Mouse (Mus musculus): ENCODE results near the gene Tfcp2l1.
"Not testable (repeated sequence)": the region's sequence is repeated elsewhere in the genome, so short reads cannot be mapped to it uniquely, and the experiment has no call there.

The Tfcp2l1 gene

DNA sequence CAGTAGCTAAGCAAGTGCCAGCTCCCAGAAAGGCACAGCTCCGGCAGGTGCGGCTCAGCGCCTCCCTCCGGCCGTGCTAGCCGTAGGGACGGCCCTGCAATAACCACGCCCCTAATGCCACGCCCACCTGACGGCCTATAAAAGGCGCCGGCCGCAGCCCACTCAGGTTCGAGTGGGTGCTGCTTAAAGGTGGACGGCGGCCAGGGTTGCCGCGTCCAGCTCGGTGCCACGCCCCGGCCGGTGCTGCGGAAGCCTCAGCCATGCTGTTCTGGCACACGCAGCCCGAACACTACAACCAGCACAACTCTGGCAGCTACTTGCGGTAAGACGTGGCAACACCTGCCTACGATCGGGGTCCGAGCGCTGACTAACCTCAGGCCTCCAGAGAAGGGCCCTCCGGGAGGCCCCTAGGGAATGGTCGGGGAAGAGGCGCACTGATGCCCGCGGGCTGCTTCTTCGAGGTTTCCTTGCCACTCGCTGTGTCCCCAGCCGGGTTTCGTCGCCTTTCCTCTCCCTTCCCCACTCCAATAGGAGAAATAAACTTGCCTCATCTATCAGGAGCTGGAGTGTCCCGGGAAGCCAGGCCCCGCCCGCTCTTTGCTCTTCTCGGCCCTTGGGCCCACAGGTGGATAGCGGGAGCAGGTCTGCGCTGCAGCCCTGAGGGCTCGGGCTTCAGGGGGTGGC lies at the start of gene Tfcp2l1:
TSS of gene Tfcp2l1 (plus strand) at position 165 of the 684 bp plus-strand sequence.
- peak in 1 of 2 experiments; percentile 16 for DNase-seq (ENCODE audit: low spot score in 2 of 2)

DNA sequence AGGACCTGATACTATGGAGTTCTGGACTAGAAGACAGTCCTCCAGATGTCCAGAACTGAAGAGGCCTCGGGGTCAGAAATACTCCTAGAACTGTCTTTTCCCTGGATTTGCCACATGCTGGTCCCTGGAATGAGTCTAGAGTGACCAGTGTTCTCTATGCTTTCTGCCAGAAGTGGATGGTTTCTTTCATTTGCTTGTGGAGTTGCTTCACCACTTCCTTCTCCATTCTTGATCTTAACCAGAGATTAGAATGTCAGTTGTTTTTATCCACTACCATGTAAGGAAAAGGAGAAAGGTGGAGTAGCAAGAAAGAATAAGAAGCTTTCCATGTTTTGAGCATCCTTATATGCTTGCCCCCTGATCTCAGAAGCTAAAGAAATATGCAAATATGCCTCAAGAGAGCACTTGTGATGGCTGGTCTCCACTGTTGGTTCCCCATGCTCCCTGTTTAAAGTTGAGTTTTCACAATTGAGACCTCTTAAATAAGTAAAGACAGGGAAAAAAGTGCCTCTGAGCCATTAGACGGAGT lies 47.5 kb upstream of the Tfcp2l1 start:
- no peak for DNase-seq (ENCODE audit: low spot score in 2 of 2)

DNA sequence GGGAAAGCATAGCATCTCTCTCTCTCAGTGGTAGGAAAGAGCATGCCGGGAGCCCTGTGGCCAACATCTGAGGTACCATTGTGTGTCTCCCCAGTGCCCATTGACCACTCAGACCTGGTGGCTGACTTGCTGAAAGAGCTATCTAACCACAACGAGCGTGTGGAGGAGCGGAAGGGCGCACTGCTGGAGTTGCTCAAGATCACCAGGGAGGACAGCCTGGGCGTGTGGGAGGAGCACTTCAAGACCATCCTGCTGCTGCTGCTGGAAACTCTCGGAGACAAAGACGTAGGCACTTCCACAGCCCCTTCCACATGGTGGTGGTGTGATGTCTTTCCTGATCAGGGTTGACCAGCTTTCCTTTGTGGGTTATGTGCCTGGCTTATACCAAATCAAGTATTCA lies 46.6 kb upstream of the Tfcp2l1 start:
- no peak for DNase-seq (ENCODE audit: low spot score in 2 of 2)

DNA sequence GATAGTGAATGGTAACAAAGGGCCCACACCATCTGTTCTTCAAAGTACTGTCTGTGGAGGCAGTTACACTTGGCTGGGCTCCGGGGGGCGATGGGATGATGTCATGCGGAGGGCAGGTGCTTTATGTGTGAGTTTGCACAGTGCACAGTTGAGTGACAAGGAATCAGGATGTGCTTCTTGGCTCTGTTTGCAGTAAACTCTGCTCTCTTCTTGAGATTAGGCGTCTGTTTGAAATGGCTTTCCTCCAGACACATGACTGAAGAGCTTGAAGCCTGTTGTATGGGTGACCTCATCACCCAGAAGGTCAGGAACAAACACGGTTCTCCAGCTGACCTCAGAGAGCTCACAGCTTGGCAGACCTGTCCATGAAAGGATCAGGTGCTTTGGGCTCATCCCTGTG lies 38.0 kb upstream of the Tfcp2l1 start:
- DNase-seq (ENCODE audit: low spot score in 2 of 2), result no peak

DNA sequence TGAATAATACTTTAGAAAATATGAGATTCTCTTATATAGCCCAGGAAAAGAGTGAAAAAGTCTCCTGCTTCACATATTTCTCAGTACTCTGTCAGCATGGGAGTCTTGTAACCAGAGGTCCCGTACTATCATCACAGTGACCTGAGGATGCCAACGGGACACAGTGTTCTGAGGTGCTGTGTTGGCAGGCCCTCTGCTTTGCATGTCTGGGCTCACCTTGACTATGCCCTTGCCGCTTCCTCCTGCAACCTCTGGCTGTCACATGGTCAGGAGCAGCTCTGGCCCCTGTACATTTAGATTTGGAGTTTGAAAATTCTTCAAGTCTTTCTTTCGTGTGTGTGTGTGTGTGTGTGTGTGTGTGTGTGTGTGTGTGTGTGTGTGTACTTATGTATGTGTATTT lies 34.8 kb upstream of the Tfcp2l1 start:
- no peak for DNase-seq (ENCODE audit: low spot score in 2 of 2)

DNA sequence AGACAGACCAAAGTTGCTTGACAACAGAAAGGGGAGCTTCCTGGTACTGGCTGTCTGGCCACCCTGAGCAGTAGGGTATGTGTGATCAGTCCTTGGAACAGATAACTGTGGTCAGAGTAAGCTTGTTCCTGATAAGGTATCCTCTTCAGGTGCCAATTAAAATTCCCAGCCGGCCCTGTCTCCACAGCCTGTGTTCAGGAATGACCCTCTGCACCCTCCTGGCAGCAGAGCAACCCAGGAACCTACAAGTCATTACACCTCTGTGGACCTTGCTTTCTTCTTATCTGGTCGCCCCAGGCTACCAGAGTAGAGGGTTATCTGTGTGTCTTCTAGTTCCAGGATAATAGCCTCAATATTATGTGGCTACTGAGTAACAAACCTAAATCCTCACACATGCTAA lies 32.4 kb upstream of the Tfcp2l1 start:
- no peak for DNase-seq (ENCODE audit: low spot score in 2 of 2)

DNA sequence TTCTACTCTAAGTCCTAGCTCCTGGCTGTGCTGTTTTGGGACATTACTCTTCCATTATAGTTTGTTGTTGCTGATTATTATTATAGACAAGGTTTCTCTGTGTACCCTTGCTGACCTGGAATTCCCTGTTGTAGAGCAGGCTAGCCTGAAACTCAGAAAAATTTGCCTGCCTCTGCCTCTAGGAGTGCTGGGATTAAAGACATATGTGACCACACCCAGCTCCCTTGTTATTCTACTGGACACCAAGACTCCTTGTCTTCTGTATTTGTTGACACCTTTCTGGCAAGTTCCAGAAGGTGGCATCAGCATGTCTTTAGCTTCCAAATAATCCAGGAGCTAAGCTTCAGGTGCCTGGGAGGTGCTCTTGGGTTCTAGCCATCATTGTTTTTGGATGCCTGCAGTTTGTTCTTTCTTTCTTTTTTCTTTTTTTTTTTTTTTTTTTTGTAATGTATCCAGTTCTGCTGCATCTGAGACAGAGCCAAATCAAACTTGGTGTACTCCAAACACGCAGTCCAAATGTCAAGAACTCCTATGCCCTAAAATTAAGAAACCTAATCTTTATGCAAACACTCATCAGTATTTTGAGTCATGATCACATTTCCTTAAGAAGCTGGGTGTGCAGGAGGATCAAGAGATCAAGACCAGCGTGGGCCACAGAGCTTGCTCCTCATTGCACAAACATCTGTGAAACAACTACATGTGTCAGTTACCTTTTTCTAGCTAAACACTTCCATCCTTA lies 30.1 kb upstream of the Tfcp2l1 start:
- DNase-seq (ENCODE audit: low spot score in 2 of 2), result no peak

DNA sequence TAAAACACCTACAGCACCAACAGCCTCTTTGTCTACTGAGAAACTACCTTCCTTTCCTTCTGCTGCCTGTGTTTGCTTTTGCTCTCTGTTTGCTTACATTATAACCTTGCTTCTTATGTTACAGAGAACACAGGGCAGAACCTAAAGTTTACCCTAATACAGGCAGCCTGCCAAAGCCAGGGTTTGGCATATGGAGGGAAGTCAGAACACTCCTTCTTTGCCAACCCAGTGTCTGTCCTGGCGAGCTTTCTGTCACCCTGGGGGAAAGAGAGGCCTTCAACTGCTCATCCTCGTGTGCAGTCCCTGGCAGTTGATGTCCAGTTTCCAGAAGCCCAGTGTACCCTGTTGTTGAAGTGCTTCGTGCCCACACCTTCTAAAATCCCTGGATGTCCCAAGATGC lies 29.4 kb upstream of the Tfcp2l1 start:
- no peak for DNase-seq (ENCODE audit: low spot score in 2 of 2)

DNA sequence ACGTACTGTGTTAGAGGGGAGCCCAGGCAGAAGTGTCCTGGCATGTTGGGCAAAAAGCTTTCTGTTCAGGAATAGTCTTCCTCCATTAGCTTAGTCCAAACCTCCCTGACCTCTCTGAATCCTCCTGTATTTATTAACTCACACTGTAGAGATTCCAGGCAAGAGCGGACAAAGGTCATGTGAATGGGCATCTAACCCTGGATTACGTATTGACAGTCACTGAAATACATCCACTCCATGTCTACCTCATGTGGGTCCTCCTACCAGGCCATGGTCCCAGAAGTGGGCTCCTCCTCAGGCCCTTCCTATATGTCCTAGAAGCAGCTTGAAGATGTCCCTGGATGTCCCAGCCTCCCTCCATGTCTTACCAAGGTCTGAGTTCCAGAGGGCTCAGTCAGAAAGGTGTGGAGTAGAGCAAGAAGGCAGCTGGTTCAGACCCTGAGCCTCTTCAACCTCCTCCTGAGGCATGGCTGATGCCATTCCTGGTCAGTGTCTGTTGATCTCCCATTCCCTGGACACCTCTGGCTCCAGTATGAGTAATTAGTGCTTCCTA lies 14.0 kb upstream of the Tfcp2l1 start:
- DNase-seq (ENCODE audit: low spot score in 2 of 2), result no peak

DNA sequence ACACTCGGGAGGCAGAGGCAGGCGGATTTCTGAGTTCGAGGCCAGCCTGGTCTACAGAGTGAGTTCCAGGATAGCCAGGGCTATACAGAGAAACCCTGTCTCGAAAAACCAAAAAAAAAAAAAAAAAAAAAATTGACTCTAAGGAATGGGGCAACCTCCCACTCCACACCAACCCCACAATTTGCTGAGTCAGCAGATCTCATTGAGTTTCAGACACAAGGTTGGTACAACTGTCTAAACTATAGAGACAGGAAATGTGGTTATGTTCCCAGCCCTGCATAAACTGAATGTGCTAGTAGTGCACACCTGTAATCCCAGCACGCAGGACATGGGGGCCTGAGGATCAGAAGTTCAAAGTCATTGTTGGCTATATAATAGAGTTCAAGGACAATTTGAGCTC lies 6.7 kb upstream of the Tfcp2l1 start:
- not testable (repeated sequence) for DNase-seq (ENCODE audit: low spot score in 2 of 2)

DNA sequence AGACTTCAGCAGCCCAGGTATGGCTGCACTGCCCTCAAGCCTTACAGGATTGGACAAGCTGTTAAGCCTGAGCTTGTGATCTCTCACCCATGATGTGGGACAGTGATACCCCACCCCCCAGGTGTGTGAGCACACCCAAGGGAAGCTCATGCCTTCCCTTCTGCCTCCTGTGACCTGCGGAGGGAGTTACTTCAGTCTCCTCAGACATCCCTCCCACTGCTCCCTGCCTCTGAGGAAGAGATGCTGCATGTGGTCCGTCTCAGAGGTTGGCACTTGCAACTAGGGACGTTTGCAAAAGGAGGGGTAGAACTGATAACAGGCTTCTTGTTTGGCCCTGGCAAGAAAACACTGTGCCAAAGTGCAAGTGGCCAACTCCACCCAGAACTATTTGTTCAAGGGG lies 4.9 kb upstream of the Tfcp2l1 start:
- DNase-seq (ENCODE audit: low spot score in 2 of 2), result no peak

DNA sequence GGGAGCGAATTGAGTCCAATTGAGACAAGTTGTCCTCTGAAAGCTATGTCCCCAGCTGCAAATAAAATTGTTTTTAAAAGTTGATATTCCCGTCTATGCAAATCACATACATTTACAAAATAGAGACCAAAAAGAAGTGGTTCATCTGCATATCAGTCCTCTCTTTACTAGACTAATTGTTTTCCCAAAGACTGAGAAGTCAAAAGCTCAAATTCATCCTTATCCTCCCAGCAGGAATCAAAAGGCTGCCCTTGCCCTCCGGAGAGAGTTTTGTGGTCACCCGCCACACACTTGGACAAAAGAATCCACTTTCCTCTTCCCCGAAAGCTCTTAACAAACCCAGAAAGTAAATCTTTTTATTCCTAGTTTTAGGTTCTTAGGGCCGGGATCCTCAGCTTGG lies 2.3 kb upstream of the Tfcp2l1 start:
- DNase-seq (ENCODE audit: low spot score in 2 of 2), result no peak

DNA sequence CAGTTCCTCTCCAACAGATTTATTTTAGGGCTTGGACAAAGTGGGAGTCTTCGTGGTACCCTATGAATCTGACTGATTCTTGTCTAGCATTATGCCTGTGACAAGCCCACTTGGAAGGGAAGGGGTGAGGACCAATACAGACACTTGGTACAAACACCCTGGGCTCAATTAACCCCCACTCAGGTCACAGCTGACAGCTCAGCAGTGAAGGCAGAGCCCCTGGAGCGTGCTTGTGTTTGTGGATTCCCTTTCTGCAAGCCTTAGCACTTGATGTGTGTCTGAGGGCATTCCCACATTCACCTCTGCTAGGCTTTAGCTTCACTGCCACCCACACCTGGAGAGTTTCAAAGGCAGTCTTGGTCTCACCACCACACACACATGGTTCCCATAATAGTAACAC lies 1.8 kb upstream of the Tfcp2l1 start:
- no peak for DNase-seq (ENCODE audit: low spot score in 2 of 2)

DNA sequence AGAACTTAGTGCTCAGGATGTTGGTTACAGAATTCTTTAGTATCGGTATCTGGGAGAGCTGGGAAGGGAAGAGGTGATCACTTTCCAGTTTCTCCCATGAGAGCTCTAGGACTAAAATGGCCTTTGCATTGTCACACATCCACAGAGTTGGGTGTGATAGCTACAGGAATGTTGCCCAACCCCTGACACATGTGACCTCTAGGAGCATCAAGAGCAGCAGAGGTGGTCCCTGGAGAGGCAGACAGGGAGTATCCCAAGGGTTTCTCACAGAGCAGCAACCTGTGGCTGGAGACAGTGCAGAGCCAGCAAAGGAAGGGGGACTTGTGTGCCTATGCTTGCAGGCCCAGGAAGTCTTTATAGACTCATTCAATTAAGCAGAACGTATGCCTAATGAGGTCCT lies 1.3 kb upstream of the Tfcp2l1 start:
- no peak for DNase-seq (ENCODE audit: low spot score in 2 of 2)

DNA sequence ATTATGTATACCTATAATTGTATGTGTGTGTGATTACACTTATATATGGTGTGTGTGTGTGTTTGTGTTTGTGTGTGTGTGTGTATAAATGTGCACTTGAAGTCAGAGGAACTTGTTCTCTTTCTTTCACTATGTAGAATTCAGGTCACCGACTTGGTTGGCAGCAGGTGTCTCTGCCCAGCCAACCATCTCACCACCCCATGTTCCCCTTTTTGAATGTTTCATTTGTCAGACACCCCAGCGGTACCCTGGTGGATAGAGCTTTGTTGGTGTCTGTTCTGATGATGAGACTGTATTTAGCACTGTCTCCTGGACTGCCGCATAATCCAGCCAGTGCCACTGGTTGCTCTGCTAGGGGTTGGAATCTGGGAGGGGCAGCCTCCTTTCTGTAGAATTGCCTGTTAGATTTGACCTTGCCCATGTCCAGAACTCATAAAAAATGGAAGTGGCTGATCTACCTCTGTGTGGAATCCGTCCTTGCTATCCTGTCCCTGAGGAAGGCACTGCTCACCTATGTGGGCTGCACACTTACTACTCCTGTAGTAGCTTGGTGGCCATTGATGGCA lies 5.8 kb downstream of the Tfcp2l1 start:
- DNase-seq (ENCODE audit: low spot score in 2 of 2), result no peak

DNA sequence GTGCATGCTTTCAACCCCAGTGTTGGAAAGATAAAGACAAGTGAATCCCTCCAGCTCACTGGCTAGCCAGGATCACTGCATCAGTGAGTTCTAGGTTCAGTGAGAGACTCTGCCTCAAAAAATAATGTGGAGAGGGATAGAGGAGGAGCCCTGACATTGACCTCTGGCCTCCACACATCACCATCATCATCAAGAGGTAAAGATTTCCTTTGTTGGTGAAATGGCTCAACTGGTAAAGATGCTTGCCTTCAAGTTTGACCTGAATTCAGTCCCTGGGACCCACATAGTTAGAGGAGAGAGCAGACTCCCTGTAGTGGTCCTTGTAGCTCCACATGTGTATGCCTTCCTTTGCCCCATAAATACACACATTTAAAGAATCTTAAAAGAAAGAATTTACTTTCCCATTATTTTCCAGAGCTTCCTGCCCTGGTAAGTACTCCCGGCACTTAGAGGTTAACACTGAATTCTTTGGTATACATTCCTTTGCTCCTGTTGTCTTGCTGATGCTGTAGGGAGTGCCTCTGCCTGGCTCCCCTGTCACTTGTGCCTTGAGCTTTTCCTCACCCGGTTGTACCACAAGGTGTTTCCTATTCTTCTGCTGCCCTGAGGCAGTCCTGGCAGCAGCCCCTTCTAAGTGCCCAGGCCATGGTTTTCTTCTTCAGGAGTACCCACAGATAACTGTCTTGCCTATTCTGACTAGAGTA lies 14.7 kb downstream of the Tfcp2l1 start:
- no peak for DNase-seq (ENCODE audit: low spot score in 2 of 2)

DNA sequence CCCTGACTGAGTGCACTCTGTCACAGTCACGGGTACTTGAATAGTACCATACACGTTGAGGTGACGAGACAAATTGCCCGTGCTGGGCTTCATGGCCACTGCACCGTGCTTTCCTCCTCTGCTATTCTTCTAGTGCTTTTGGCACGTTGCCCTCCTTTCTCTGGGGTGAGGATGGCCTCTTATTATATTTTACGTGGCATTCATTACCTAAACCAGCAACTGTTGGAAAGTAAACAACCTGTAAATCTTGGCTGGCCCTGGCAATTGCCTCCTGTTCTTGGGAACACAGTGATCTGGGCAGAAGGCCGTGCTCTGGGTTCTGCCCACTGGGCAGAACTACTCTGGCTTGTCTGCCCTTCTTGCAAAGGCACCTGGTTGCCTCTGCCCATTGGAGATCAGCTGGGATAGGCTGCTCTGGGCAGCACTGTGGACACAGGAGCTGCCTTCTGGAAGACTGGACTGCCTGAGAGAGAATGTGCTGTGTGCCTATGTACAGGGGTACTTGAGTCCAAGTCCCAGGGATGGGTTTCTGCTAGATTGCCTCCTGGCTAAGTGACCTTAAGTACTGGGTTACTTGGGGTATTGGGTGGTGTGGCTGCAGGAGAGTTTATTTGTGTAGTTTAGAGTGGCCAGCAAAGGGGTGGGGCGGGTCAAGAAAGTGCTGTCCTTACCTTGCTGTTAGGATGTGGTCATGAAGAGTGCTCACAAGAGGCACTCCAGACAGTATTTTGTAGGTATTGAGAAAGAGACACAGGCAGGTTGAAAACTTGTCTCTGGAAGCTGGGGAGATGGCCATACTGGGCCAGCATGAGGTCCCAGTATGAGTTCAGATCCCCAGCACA lies 15.6 kb downstream of the Tfcp2l1 start:
- DNase-seq (ENCODE audit: low spot score in 2 of 2), result no peak

DNA sequence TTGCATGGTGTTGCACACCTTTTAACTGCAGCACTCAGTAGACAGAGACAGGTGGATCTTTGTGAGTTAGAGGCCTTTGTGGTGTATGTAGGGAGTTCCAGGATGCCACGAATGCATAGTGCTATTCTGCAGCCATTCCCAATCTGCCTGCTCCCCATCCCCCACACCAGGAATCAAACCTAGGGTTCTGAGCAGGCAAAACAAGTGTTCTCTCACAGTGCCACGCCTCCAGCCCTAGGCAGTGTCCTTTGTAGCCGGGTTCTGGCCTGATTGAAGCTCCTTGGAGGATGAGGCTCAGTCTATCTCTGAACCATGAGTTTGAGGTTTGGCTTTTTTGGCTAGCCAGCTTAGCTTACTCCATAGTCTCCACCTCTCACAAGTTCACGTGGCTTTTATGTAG lies 18.0 kb downstream of the Tfcp2l1 start:
- DNase-seq (ENCODE audit: low spot score in 2 of 2), result no peak

DNA sequence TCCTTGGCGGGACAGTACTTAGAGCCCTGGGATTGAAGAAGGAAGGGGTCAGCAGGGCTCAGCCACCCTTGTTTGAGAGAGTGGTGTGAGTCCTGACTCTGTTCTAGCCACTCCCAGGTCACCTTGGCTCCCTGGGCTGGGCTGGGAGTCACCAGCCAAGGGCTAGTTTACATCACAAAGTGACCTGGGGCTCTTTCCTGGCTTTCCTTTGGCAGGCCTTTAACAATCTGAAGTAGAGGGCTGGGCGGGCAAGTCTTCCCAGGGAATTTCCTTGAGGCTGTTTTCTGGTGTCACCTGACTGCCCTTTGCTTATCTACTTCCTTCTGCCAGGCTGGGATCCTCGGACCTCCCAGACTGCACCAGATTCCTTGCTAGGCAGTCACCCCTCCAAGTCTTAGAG lies 20.3 kb downstream of the Tfcp2l1 start:
- DNase-seq (ENCODE audit: low spot score in 2 of 2), result no peak

DNA sequence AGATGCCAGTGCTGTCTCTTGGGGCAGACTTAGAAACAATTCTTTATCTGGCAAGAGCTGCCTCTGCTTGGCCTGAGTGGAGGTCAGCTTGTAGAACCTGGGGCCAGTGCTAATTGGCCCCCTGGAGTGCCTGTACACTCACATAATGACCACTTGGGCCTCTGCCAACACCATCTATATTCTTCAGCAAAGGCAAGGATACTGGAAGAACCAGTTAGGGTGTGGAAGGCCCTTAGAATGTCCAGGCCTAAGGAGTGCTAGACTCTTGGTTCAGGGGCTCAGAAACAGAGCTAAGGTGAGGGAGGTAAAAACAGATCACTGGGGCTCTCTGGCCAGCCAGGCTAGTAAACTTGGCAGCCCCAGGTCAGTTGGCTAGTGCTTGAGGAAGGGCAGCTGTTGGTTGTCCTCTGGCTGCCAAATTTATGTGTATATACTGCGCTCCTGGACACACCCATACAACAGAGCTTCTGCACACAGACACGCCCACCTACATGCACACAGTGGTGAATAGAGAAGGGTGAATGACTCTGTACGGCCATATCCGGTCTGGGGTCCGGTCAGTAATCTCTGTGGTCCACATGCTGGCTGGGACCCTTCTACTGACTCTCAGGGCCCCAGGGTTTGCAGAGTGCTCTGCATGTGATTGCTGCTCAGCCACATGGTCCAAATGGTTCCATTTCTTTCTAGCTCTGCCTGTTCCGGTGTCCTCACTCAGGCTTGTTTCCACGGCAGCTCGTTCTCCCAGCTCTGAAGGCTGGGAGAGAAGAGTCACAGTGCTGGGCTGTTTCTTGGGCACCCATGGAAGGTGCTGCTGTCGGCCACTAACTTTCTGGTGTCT lies 22.4 kb downstream of the Tfcp2l1 start:
- no peak for DNase-seq (ENCODE audit: low spot score in 2 of 2)

All from left cerebral cortex, adult 9 months (tissue).